Mouse (Mus musculus): ENCODE data around the gene Tbc1d10c.

DNA sequence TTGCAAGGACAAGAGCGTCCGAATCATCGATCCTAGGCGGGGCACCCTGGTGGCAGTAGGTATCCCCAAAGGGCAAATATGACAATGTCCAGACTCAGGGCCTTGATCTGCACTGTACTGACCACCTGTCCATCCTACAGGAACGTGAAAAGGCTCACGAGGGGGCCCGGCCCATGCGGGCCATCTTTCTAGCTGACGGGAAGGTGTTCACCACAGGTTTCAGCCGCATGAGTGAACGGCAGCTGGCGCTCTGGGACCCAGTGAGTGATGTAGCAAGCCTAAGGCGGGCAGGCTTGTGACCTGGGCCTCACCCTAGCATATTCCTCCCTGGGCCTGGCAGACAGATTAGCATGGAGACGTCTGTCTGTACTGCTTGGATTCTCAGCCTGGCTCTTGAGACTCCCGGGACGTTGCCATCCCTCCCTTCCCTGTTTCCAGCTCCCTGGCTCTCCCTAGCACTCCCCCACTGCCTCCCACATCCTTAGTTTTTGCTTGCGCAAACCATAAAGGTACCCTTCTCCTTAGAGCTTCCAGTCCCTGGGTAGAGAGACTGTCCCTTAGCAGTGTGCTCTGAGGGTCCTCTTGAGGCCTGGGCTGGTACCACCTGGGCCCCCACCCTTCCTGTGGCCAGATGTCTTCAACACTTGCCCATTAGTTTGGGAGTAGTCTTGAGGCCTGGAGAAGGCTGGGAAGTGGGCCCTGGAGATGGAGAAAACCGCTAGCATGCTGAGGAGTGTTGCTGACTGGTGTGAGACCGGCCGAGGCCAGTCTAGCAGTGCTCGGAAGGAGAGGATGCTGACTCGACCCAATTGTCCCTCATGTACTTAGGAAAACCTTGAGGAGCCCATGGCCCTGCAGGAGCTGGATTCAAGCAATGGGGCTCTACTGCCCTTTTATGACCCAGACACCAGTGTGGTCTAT lies 40.3 kb downstream of the Tbc1d10c start:
- TF ChIP-seq TCF12 (IDR thresholded peaks at IDR 0.05; ENCODE audit: low read depth, low read length) (peak; percentile 42; the same call in 1 of the 2 replicates), MYC (IDR thresholded peaks at IDR 0.05; ENCODE audit: low read depth, low read length) (peak; percentile 77), ZC3H11A (IDR thresholded peaks at IDR 0.05; ENCODE audit: low read depth, low read length) (no peak), CTCF (conservative IDR thresholded peaks at IDR 0.05 in 1 of 2, IDR thresholded peaks at IDR 0.05 in 1 of 2; ENCODE audit: low read depth in 2 of 2, low read length in 2 of 2) (peak in 1 of 2 experiments; percentile 54; a peak in 2 of 4 replicates), RCOR1 (conservative IDR thresholded peaks at IDR 0.05; ENCODE audit: low read depth, low read length) (no peak), ELF1 (IDR thresholded peaks at IDR 0.05; ENCODE audit: low read depth, low read length) (no peak)
